15 mouse cellular contexts compared by ENCODE assay signal in the genomic region with DNA sequence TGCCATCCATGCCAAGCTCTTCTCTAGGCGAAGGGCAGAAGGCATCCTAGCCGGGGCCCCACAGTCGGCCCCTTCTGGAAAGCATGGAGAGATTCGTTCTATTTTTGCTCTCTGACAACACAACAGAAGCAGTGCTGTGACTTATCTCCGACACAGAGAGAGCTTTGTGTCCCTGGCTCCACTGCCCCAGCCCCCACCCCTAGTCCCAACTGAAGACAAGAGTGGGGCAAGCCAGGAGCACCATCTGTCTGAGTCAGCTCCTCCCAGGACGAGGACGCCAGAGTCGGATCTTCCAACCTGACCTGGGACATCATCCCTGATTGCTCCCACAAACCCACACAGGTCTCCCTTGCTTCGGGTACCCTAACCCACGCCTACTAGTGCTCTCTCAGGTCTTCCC.
DNase-seq lines count a peak whose midpoint lies in the region; ATAC-seq and TF ChIP-seq lines count a peak whose summit lies in the region.
"Had no signal": no experiment of that assay in that cellular context is flagged by ENCODE, and none has a peak within 500 bp of the region (broad histone marks: within the 10 kb centered on the region; RNA-seq: fewer than 3 reads in every experiment).

No protein-coding gene starts in this region.

- H3K27ac ChIP-seq in intestine, embryonic 14.5 days (ENCODE audit: low read depth): no peak overlapping the region
- H3K27ac ChIP-seq in intestine, postnatal 0 days (ENCODE audit: low read depth, low read length): no peak overlapping the region
- H3K27ac ChIP-seq in embryonic facial prominence, embryonic 14.5 days (replicated peaks; ENCODE audit: low read depth, low read length): no peak overlapping the region
- H3K27ac ChIP-seq: liver, embryonic 15.5 days; stomach, embryonic 15.5 days had no signal

- DNase-seq in intestine, embryonic 14.5 days (ENCODE audit: low spot score): no peak
- DNase-seq in embryonic facial prominence, embryonic 14.5 days (ENCODE audit: low spot score): peak; percentile 18
- DNase-seq in heart, adult 8-10 months (ENCODE audit: low spot score): peak; percentile 58
- DNase-seq in heart, postnatal 10 days: peak; percentile 60 to 83
- no peak for DNase-seq in urinary bladder, adult 2 months (ENCODE audit: low spot score)
- DNase-seq: adrenal gland, postnatal 36 days; right cerebral cortex, postnatal 4 days; thymus, postnatal 36 days had no signal

- H3K4me2 ChIP-seq in intestine, embryonic 14.5 days (ENCODE audit: low read length): no peak overlapping the region
- H3K4me2 ChIP-seq in intestine, postnatal 0 days (replicated peaks; ENCODE audit: low read depth): no peak overlapping the region
- H3K4me2 ChIP-seq in embryonic facial prominence, embryonic 14.5 days (ENCODE audit: low read depth, low read length): no peak overlapping the region
- H3K4me2 ChIP-seq: liver, embryonic 15.5 days; midbrain, embryonic 11.5 days; stomach, embryonic 15.5 days had no signal

- intact Hi-C loops in heart, postnatal 10 days (cut with DNase I): loop anchor here (2.0 kb wide), 1 partner anchor 22 kb away; no protein-coding TSS in a partner anchor

- H3K4me1 ChIP-seq in intestine, embryonic 14.5 days (replicated peaks; ENCODE audit: control insufficient read depth, insufficient read depth, low read length): no peaks in the 10 kb centered on the region
- H3K4me1 ChIP-seq in intestine, postnatal 0 days (replicated peaks; ENCODE audit: control insufficient read depth, insufficient read depth, low read length): no peaks in the 10 kb centered on the region
- H3K4me1 ChIP-seq in embryonic facial prominence, embryonic 14.5 days (ENCODE audit: control insufficient read depth, insufficient read depth, low read length): no peaks in the 10 kb centered on the region
- H3K4me1 ChIP-seq: liver, embryonic 15.5 days; stomach, embryonic 15.5 days had no signal

- 0 out of 2 replicates have a peak, but pooled peaks cover 3% of the 10 kb centered on the region for H3K9me3 ChIP-seq in intestine, embryonic 14.5 days (ENCODE audit: control insufficient read depth, low read length)
- no peaks in the 10 kb centered on the region for H3K9me3 ChIP-seq in intestine, postnatal 0 days (ENCODE audit: control insufficient read depth)
- no peaks in the 10 kb centered on the region for H3K9me3 ChIP-seq in embryonic facial prominence, embryonic 14.5 days (ENCODE audit: control insufficient read depth, low read length)
- H3K9me3 ChIP-seq: liver, embryonic 15.5 days; stomach, embryonic 15.5 days had no signal

- TF ChIP-seq CTCF in intestine, postnatal 0 days (IDR thresholded peaks at IDR 0.05; ENCODE audit: low read depth): no peak

- no peaks in the 10 kb centered on the region for H3K36me3 ChIP-seq in intestine, embryonic 14.5 days (ENCODE audit: control insufficient read depth, insufficient read depth, low read length)
- H3K36me3 ChIP-seq in intestine, postnatal 0 days (ENCODE audit: control insufficient read depth, insufficient read depth): no peaks in the 10 kb centered on the region
- no peaks in the 10 kb centered on the region for H3K36me3 ChIP-seq in embryonic facial prominence, embryonic 14.5 days (ENCODE audit: control insufficient read depth, insufficient read depth, low read length)
- H3K36me3 ChIP-seq: liver, embryonic 15.5 days; stomach, embryonic 15.5 days had no signal

- H3K9ac ChIP-seq in intestine, embryonic 14.5 days (ENCODE audit: low read length): no peak overlapping the region
- H3K9ac ChIP-seq in intestine, postnatal 0 days (ENCODE audit: low read depth, low read length): no peak overlapping the region
- no peak overlapping the region for H3K9ac ChIP-seq in embryonic facial prominence, embryonic 14.5 days (ENCODE audit: low read depth, low read length)
- H3K9ac ChIP-seq: liver, embryonic 15.5 days; stomach, embryonic 15.5 days had no signal

- WGBS in intestine, embryonic 14.5 days: 64% methylated on average over 10 of the region's 10 CpGs
- WGBS in intestine, postnatal 0 days: 74% methylated on average over 10 of the region's 10 CpGs
- WGBS in embryonic facial prominence, embryonic 14.5 days: 54% methylated on average over 9 of the region's 10 CpGs

- no peaks in the 10 kb centered on the region for H3K27me3 ChIP-seq in intestine, embryonic 14.5 days (replicated peaks; ENCODE audit: control insufficient read depth, insufficient read depth, low read length)
- H3K27me3 ChIP-seq in intestine, postnatal 0 days (replicated peaks; ENCODE audit: control insufficient read depth, insufficient read depth, low read length): no peaks in the 10 kb centered on the region
- no peaks in the 10 kb centered on the region for H3K27me3 ChIP-seq in embryonic facial prominence, embryonic 14.5 days (replicated peaks; ENCODE audit: control insufficient read depth, insufficient read depth, low read length)
- H3K27me3 ChIP-seq: stomach, embryonic 15.5 days had no signal

- peak; percentile 40; the same call in 1 of the 2 replicates for ATAC-seq in intestine, embryonic 14.5 days (replicated peaks; ENCODE audit: low FRiP score, low TSS enrichment, low read depth)
- no peak for ATAC-seq in intestine, postnatal 0 days
- ATAC-seq in embryonic facial prominence, embryonic 14.5 days (ENCODE audit: low read depth): no peak
- no peak for ATAC-seq in inflammation-experienced regulatory T-cells, adult 6 months
- ATAC-seq: activated CD4-positive, CD25-positive, alpha-beta regulatory T cell, adult 4 months had no signal

- H3K4me3 ChIP-seq in intestine, embryonic 14.5 days (ENCODE audit: low read depth, low read length): no peak overlapping the region
- H3K4me3 ChIP-seq in intestine, postnatal 0 days (ENCODE audit: low read depth, low read length): no peak overlapping the region
- H3K4me3 ChIP-seq in embryonic facial prominence, embryonic 14.5 days (ENCODE audit: low read depth, low read length): no peak overlapping the region
- H3K4me3 ChIP-seq: liver, embryonic 15.5 days; myocyte; stomach, embryonic 15.5 days had no signal

Comparison
In these comparisons a context has a peak if more than half of its experiments do, and no peak if none do; other contexts are left out.
1. DNase-seq: peak in embryonic facial prominence, embryonic 14.5 days (single experiment), heart, adult 8-10 months (single experiment) and heart, postnatal 10 days (2 of 2); none in intestine, embryonic 14.5 days (single experiment) and urinary bladder, adult 2 months (single experiment).